Mouse (Mus musculus) myocyte (in vitro differentiated cells): ENCODE data around the gene Ube3b. TPM values are rescaled to one million over a fixed set of nuclear protein-coding genes. Genes with fewer than 3 reads are reported as not detected.

Experiments
- H3K27me3 ChIP-seq: one replicate; pipeline ENCODE4 v1.6.1; 2011; ENCODE audit not compliant: control insufficient read depth, insufficient read depth, insufficient read length
- H3K36me3 ChIP-seq: one replicate; pipeline ENCODE4 v1.6.1; 2011; ENCODE audit not compliant: control insufficient read depth, insufficient read depth
- H3K4me2 ChIP-seq: one replicate; pipeline ENCODE4 v1.6.1; 2011; ENCODE audit warnings: low read depth, control low read depth
- H3K4me3 ChIP-seq: one replicate; pipeline ENCODE4 v1.5.1; 2011; ENCODE audit warnings: mild to moderate bottlenecking, control low read depth, moderate library complexity
- H3K79me2 ChIP-seq: one replicate; pipeline ENCODE4 v1.6.1; 2011; ENCODE audit not compliant: control insufficient read depth, insufficient read depth
- H3ac ChIP-seq: one replicate; pipeline ENCODE4 v1.6.1; 2011; ENCODE audit not compliant: control insufficient read depth, insufficient read length
- MYOG ChIP-seq, 3 experiments: IDR thresholded peaks; one replicate each; pipeline ENCODE4 v1.6.1; 2011; ENCODE audit warnings: control low read depth in 2 of 3, low read depth in 2 of 3, mild to moderate bottlenecking in 2 of 3; ENCODE audit not compliant: insufficient read length in 2 of 3, control insufficient read depth in 1 of 3, insufficient read depth in 1 of 3
- POLR2AphosphoS2 ChIP-seq: IDR thresholded peaks from one replicate; pipeline ENCODE4 v1.6.1; 2011; ENCODE audit warnings: low read depth, control low read depth; ENCODE audit not compliant: insufficient read length
- TCF12 ChIP-seq: IDR thresholded peaks from one replicate; pipeline ENCODE4 v1.6.1; 2011; ENCODE audit warnings: mild to moderate bottlenecking, control low read depth; ENCODE audit not compliant: poor library complexity, insufficient read depth, severe bottlenecking
- TCF3 ChIP-seq: IDR thresholded peaks from one replicate; pipeline ENCODE4 v1.6.1; 2011; ENCODE audit warnings: low read depth, control low read depth; ENCODE audit not compliant: insufficient read length
- USF1 ChIP-seq: IDR thresholded peaks from one replicate; pipeline ENCODE4 v1.6.1; 2011; ENCODE audit warnings: low read depth, mild to moderate bottlenecking, control low read depth, moderate library complexity
- polyA plus RNA-seq: library from polyadenylated mRNA; unstranded; fragments of >200 nt; fragmentation: generic; extraction: Trizol; gene quantifications from one replicate; pipeline ENCODE4 v1.2.1, GENCODE M21; 2012; ENCODE audit warnings: missing spikeins

The Ube3b gene
- polyA plus RNA-seq, 1 experiment = 56.0 TPM

GRCm38 (mm10) chr5:114468007-114468406, 87.6 kb downstream of the Ube3b start:
- H3K4me3 ChIP-seq = no peak overlapping the region
- no peak for TF ChIP-seq TCF3
- no peak for TF ChIP-seq MYOG (IDR thresholded peaks at IDR 0.05; ENCODE audit: control insufficient read depth in 1 of 3, insufficient read depth in 1 of 3, insufficient read length in 2 of 3, low read depth in 2 of 3)
- no peaks in the 10 kb centered on the region for H3K79me2 ChIP-seq
- H3K4me2 ChIP-seq = no peak overlapping the region
- no peaks in the 10 kb centered on the region for H3K36me3 ChIP-seq
- H3ac ChIP-seq = no peak overlapping the region
- H3K27me3 ChIP-seq = peaks cover 28% of the 10 kb centered on the region

GRCm38 (mm10) chr5:114470359-114470758, 90.0 kb downstream of the Ube3b start:
- H3K36me3 ChIP-seq = no peaks in the 10 kb centered on the region
- no peak overlapping the region for H3K4me3 ChIP-seq
- no peak overlapping the region for H3ac ChIP-seq
- no peaks in the 10 kb centered on the region for H3K79me2 ChIP-seq
- no peak for TF ChIP-seq USF1
- no peak for TF ChIP-seq TCF12
- no peak for TF ChIP-seq POLR2AphosphoS2
- peaks cover 45% of the 10 kb centered on the region for H3K27me3 ChIP-seq
- no peak overlapping the region for H3K4me2 ChIP-seq

Other genes starting within 250 kb of the Ube3b start
- gene Acacb, start 234.1 kb upstream of the Ube3b start, polyA plus RNA-seq = 0.84 TPM
- gene Foxn4, start 106.8 kb upstream of the Ube3b start, polyA plus RNA-seq = 0.01 TPM
- 1.4 TPM for gene Myo1h, start 91.4 kb upstream of the Ube3b start, polyA plus RNA-seq
- 84.1 TPM for gene Kctd10, start 99 bp upstream of the Ube3b start, polyA plus RNA-seq
- gene Mmab, start 63.5 kb downstream of the Ube3b start, polyA plus RNA-seq = 19.9 TPM
- 56.6 TPM for gene Mvk, start 63.7 kb downstream of the Ube3b start, polyA plus RNA-seq
- gene Fam222a, start 187.4 kb downstream of the Ube3b start, polyA plus RNA-seq = 0.02 TPM